Mouse (Mus musculus) bone marrow, adult 2 months (tissue): ENCODE data around the gene Ascc2. TPM values are rescaled to one million over a fixed set of nuclear protein-coding genes. Genes with fewer than 3 reads are reported as not detected.

ENCODE experiments used
- H3K27ac ChIP-seq: fragments of 200-500 bp; 2 replicates; pipeline ENCODE4 v1.5.1; 2012; ENCODE audit warnings: low read depth, mild to moderate bottlenecking, control low read depth, inconsistent platforms, low read length; ENCODE audit not compliant: control insufficient read depth, poor library complexity, insufficient read depth
- H3K4me1 ChIP-seq: fragments of 200-500 bp; 2 replicates; pipeline ENCODE4 v1.6.1; 2011; ENCODE audit warnings: low read length; ENCODE audit not compliant: control insufficient read depth, insufficient read depth
- H3K4me3 ChIP-seq: fragments of 200-500 bp; replicated peaks from 2 replicates; pipeline ENCODE3; 2011; ENCODE audit warnings: mild to moderate bottlenecking, low read depth, low read length, control low read depth; ENCODE audit not compliant: control insufficient read depth
- CTCF ChIP-seq: fragments of 200-500 bp; IDR thresholded peaks from 2 replicates; pipeline ENCODE4 v1.5.1; 2011; ENCODE audit warnings: low read length, control low read depth; ENCODE audit not compliant: control insufficient read depth, insufficient read depth
- POLR2A ChIP-seq: fragments of 200-500 bp; IDR thresholded peaks from 2 replicates; pipeline ENCODE4 v1.6.1; 2011; ENCODE audit warnings: low read depth, mild to moderate bottlenecking, control low read depth, low read length, borderline replicate concordance; ENCODE audit not compliant: control insufficient read depth
- WGBS: fragments of 180-500 bp; shearing (Covaris S2); methylation state at CpG from one replicate; pipeline ENCODE4 v1.1.7; 2018; 5-methylcytosine and 5-hydroxymethylcytosine counted together
- polyA plus RNA-seq: library from polyadenylated mRNA; stranded (reverse); fragments of >200 nt; gene quantifications from 2 replicates; pipeline ENCODE4 v1.2.4, GENCODE M21; 2011; ENCODE audit warnings: low replicate concordance; ENCODE audit not compliant: missing spikeins, insufficient read depth, insufficient read length

The Ascc2 gene
- polyA plus RNA-seq, 1 experiment: 18.1 TPM

DNA sequence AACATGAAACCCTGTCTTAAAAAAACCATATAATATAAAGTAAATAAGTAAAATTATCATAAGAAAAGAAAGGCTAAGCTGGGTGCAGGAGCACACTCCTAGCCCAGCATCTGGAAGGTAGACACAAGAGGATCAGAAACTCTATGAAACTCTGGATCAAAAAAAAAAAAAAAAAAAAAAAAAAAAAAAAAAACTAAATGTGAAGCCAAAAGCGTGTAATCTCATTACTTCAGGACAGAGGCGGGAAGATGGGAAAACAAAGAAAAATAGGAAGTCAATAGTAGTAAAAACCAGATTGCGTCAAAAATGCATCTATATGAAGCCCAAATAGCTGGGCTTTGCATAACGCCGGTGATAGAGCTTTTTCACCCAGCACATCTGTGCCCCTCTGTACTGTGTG, 35.7 kb upstream of the Ascc2 start:
- no peak overlapping the region for H3K4me3 ChIP-seq
- 57% methylated on average over 5 of the region's 5 CpGs for WGBS
- no peak for TF ChIP-seq POLR2A
- TF ChIP-seq CTCF: no peak
- H3K4me1 ChIP-seq: peaks cover 1% of the 10 kb centered on the region; the same call in 1 of the 2 replicates
- no peak overlapping the region for H3K27ac ChIP-seq

DNA sequence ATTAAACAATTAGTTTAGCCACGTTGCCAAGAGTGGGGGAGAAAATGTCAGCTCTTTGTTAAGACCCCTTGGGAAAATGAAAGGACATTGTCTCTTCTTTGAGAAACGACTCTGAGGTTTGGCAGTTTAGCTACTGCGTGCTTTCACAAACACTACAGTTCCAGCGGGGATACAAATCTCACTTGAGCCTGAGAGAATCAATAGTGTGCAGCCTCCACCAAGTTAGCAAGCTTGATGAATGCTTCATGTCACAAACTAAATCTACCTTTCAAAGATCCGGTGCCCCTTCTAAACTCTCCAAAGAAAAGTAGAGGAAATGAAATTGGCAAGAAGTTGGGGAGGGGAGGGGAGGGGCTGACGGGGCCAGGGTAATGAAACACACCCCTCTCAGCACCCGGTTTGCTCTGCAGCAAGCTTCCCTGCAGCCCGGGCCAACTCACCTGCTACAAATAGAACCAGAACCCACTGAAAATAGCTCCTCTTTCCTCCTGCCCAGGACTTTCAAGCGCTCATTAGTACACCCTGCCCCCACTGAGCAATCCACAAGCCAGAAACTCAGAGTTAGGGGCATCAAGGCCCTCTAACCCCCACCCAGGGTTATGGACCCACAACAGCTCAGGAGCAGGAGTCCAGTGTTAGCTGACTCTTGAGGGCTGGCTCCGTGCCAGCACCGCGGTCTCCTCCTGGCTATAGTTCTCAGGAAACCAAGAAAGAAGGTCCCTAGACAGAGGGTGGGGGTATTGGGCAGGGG, 34.7 kb upstream of the Ascc2 start:
- WGBS: 2% methylated on average over 12 of the region's 12 CpGs
- H3K4me1 ChIP-seq: peaks cover 1% of the 10 kb centered on the region; the same call in 1 of the 2 replicates
- TF ChIP-seq POLR2A (no peak), CTCF (no peak)
- no peak overlapping the region for H3K27ac ChIP-seq
- H3K4me3 ChIP-seq: no peak overlapping the region

DNA sequence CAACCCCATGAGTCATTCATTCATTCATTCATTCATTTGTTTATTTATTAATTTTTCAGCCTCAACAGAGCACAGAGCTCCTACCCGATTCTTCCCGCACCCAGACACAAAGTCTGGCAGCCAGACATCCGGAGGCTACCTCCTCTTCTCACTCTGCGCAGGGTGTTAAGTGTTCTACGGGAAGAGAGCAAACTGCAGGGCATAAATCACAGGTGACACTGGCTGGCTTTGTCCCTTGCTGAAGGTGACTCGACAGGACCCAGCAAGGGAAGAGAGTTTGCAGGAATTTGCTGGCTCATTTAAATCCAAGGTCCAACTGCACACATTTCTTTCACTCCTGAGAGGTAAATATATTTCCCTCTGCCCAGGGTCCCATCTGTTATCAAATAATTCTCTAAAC, 33.1 kb upstream of the Ascc2 start:
- TF ChIP-seq POLR2A (no peak), CTCF (no peak)
- 25% methylated on average over 6 of the region's 6 CpGs for WGBS
- no peak overlapping the region for H3K4me3 ChIP-seq

DNA sequence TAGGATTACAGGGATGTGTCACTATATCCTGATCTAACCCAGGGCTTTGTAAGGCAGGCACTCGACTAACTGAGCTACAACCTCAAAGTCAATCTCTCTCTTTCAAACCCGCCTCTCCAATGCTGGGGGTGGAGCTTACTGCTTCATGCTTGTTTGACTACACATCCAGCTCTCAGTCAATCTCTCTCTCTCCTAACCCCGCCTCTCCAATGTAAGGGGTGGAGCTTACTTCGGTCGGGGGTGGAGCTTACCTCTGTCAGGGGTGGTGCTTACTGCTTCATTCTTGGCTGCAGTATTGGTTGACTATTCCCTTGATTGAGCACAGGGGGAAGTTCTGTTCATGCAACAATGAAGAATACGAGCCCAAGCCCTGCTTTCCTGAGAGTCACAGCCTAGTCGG, 32.1 kb upstream of the Ascc2 start:
- Histone ChIP-seq H3K27ac (no peak overlapping the region), H3K4me3 (no peak overlapping the region), H3K4me1 (peaks cover 1% of the 10 kb centered on the region; the same call in 1 of the 2 replicates)
- 27% methylated on average over 7 of the region's 7 CpGs for WGBS
- TF ChIP-seq POLR2A (no peak), CTCF (no peak)

More for the DNA sequence above, 33.1 kb upstream of the Ascc2 start:
- H3K27ac ChIP-seq: no peak overlapping the region
- H3K4me1 ChIP-seq: peaks cover 1% of the 10 kb centered on the region; the same call in 1 of the 2 replicates

DNA sequence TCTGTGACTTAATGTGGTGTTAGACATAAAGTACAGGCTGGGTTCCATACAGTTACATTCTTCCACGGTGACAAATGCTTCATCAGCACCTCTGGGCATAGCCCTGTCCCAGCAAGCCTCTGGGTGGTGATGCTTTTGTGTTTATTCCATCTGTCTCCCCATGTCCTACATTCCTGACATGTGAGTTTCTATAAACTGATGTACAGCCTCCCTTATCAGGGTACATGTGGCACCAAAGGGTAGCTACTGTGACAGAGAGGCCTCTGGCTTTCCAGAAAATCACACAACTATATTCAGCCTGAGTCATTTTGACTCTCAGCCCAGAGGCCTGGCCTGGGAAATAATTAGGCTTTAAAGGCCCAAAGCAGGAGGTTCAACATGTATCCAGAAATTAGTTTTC, 31.0 kb upstream of the Ascc2 start:
- Histone ChIP-seq H3K4me3 (no peak overlapping the region), H3K27ac (no peak overlapping the region), H3K4me1 (peaks cover 1% of the 10 kb centered on the region; the same call in 1 of the 2 replicates)
- no peak for TF ChIP-seq CTCF
- 84% methylated on average over 1 of the region's 1 CpGs for WGBS

DNA sequence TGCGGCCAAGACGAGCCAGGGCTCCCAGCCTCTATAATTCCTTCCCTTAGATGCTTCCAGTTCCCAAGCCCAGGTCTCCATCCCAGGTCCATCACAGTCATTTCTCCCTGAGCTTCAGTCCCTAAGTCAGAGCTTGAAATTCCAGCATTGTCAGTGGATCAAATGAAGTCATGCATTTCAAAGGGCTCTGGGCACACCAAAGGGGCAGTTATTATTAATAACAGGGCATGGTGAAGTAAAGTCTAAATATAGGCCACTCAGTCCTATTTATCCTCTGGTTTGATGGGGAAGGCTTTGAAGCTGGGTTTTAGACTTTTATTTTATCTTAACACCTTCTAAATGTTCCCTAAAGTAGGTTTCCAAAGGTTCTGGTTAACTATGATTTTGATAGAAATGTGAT, 25.6 kb upstream of the Ascc2 start:
- 84% methylated on average over 2 of the region's 2 CpGs for WGBS
- H3K27ac ChIP-seq: no peak overlapping the region
- no peaks in the 10 kb centered on the region; the same call in 1 of the 2 replicates for H3K4me1 ChIP-seq
- TF ChIP-seq CTCF (no peak), POLR2A (no peak)
- no peak overlapping the region for H3K4me3 ChIP-seq

DNA sequence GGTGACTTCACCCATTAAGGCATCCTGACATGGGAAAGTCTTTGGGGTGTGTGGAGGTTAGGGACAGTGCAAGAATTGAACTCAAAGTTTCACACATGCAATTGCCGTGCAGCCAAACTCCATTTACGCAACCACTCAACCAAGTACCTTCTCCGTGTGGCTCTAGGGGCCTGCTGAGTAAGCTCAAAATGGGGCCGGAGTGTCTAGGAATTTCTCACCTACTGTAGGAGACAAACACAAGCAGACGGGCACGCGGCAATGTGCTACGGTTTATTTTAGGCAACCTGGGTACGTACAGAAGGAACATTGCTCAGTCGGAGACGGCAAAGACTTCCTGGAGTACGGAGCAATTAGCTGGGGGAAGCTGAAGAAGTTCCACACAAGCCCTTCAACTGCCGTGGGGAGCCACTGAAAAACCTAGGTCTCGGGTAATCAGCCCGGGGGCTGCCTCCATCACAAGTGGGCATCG, 17.5 kb upstream of the Ascc2 start, which contains the start of gene Gm11032:
Gm11032 (plus strand) TSS at position 51 of the 469 bp plus-strand sequence.
- TF ChIP-seq CTCF (no peak), POLR2A (no peak)
- 74% methylated on average over 16 of the region's 16 CpGs for WGBS
- H3K4me1 ChIP-seq: no peaks in the 10 kb centered on the region; the same call in 1 of the 2 replicates
- H3K27ac ChIP-seq: no peak within 1 kb of the TSS
- H3K4me3 ChIP-seq: no peak within 1 kb of the TSS

DNA sequence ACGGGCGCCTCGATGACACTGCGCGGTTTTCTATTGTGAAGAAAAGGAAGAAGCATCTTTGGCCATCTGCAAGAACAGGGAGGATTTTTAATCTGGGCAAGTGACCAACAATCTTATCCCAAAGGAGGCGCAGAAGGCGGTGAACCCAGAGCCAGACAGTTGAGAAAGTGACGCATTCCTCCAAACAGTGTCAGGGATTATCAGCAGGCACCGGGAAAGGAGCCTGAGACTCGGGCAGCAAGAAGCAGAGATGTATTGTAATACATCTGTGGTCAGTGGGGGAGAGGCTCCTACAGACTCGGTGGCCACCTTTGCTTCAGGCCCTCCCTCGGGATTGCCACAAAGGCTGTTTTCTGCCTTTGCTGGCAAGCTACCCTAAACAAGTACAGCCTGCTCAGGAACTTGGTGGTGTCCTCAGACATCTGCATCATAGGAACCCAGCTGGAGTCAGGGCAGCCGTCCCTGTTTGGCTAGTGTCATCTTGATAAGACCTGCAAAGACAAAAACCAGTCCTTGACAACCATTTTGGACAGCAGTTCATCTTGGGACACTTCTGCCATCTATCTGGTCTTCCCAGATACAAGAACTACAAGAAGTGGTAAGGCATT, 16.9 kb upstream of the Ascc2 start:
- Histone ChIP-seq H3K27ac (no peak overlapping the region), H3K4me1 (no peaks in the 10 kb centered on the region; the same call in 1 of the 2 replicates), H3K4me3 (no peak overlapping the region)
- 76% methylated on average over 13 of the region's 13 CpGs for WGBS
- TF ChIP-seq POLR2A (no peak), CTCF (no peak)

DNA sequence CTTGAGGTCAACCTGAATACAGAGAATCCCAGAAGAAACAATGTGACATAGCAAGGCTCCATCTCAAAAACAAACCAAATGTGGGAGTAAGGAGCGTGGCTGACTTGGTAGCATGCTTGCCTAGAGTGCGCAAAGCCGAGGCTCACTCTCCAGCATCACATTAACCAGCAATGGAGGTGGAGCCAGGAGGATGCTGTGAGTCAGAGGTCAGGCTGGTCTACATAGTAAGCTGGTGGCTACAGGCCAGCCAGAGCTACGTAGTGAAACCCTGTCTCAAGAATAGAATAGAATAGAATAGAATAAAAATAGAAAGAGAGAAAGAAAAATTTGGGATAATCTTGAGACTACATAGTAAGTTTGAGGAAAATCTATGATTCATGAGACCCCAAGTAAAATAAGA, 15.7 kb upstream of the Ascc2 start:
- Histone ChIP-seq H3K4me3 (no peak overlapping the region), H3K27ac (no peak overlapping the region), H3K4me1 (no peaks in the 10 kb centered on the region; the same call in 1 of the 2 replicates)
- WGBS: 75% methylated on average over 4 of the region's 4 CpGs
- TF ChIP-seq CTCF (no peak), POLR2A (no peak)
